Mouse (Mus musculus) MEL (cell line): Measurements from ENCODE around the gene BC003965. TPM values are rescaled to one million over a fixed set of nuclear protein-coding genes. Genes with fewer than 3 reads are reported as not detected.

Experiments
- DNase-seq: peaks from one replicate; pipeline ENCODE4 v3.0.0; 2011; ENCODE audit warnings: low read depth, low spot score
- H3K27ac ChIP-seq: 2 replicates; pipeline ENCODE4 v1.5.1; 2012; ENCODE audit warnings: low read depth, mild to moderate bottlenecking, control low read depth, low read length, moderate library complexity; ENCODE audit not compliant: control insufficient read depth
- H3K27me3 ChIP-seq, 2 experiments: fragments of 150-350 bp in 1 of 2; sonication (generic) in 1 of 2; 2 replicates each; pipeline ENCODE4 v1.6.1; 2012; ENCODE audit warnings: low read length in 2 of 2, mild to moderate bottlenecking in 2 of 2, improper control_type of control experiment in 1 of 2, moderate library complexity in 1 of 2; ENCODE audit not compliant: insufficient read depth in 2 of 2, control insufficient read depth in 1 of 2
- H3K36me3 ChIP-seq, 2 experiments: 2 replicates each; pipeline ENCODE4 v1.6.1; 2012 to 2014; ENCODE audit warnings: low read length in 2 of 2, improper control_type of control experiment in 1 of 2, inconsistent platforms in 1 of 2, mild to moderate bottlenecking in 1 of 2; ENCODE audit not compliant: insufficient read depth in 2 of 2, control insufficient read depth in 1 of 2
- H3K4me1 ChIP-seq, 2 experiments: fragments of 150-350 bp in 1 of 2; sonication (generic) in 1 of 2; 2 replicates each; pipeline ENCODE4 v1.6.1; 2012; ENCODE audit warnings: low read length in 2 of 2, improper control_type of control experiment in 1 of 2, mild to moderate bottlenecking in 1 of 2; ENCODE audit not compliant: insufficient read depth in 2 of 2, control insufficient read depth in 1 of 2
- H3K4me3 ChIP-seq, 2 experiments: fragments of 150-350 bp in 1 of 2; sonication (generic) in 1 of 2; 2 replicates each; pipeline ENCODE4 v1.5.1; 2012; ENCODE audit warnings: low read depth in 2 of 2, low read length in 2 of 2, mild to moderate bottlenecking in 2 of 2, moderate library complexity in 2 of 2, control low read depth in 1 of 2, improper control_type of control experiment in 1 of 2; ENCODE audit not compliant: control insufficient read depth in 1 of 2, insufficient read depth in 1 of 2
- H3K79me2 ChIP-seq: 2 replicates; pipeline ENCODE4 v1.6.1; 2012; ENCODE audit warnings: mild to moderate bottlenecking, low read length, moderate library complexity; ENCODE audit not compliant: control insufficient read depth, poor library complexity, insufficient read depth
- H3K9ac ChIP-seq: 2 replicates; pipeline ENCODE4 v1.6.1; 2012; ENCODE audit warnings: low read depth, mild to moderate bottlenecking, control low read depth, low read length, moderate library complexity; ENCODE audit not compliant: control insufficient read depth, poor library complexity, severe bottlenecking
- H3K9me3 ChIP-seq: fragments of 150-350 bp; sonication (generic); replicated peaks from 2 replicates; pipeline ENCODE4 v1.6.1; 2012; ENCODE audit warnings: mild to moderate bottlenecking, low read length, improper control_type of control experiment, moderate library complexity; ENCODE audit not compliant: insufficient read depth
- CHD1 ChIP-seq: IDR thresholded peaks from 2 replicates; pipeline ENCODE4 v1.6.1; 2012; ENCODE audit warnings: low read depth, mild to moderate bottlenecking, inconsistent platforms, low read length, improper control_type of control experiment
- E2F4 ChIP-seq: IDR thresholded peaks from 2 replicates; pipeline ENCODE4 v1.6.1; 2011; ENCODE audit warnings: low read depth, low read length, improper control_type of control experiment, borderline replicate concordance
- ELF1 ChIP-seq: IDR thresholded peaks from 2 replicates; pipeline ENCODE4 v1.6.1; 2014; ENCODE audit warnings: low read depth, mild to moderate bottlenecking, inconsistent platforms, low read length, improper control_type of control experiment, moderate library complexity
- EP300 ChIP-seq, 2 experiments: IDR thresholded peaks; 2 replicates each; pipeline ENCODE4 v1.6.1; 2011; ENCODE audit warnings: improper control_type of control experiment in 2 of 2, low read length in 2 of 2, low read depth in 1 of 2, mild to moderate bottlenecking in 1 of 2
- GABPA ChIP-seq: IDR thresholded peaks from 2 replicates; pipeline ENCODE4 v1.6.1; 2012; ENCODE audit warnings: low read depth, mild to moderate bottlenecking, inconsistent platforms, low read length, improper control_type of control experiment, moderate library complexity
- JUND ChIP-seq: IDR thresholded peaks from 2 replicates; pipeline ENCODE4 v1.6.1; 2011; ENCODE audit warnings: low read depth, mild to moderate bottlenecking, improper control_type of control experiment, low read length
- MAFK ChIP-seq: IDR thresholded peaks from 2 replicates; pipeline ENCODE4 v1.6.1; 2011; ENCODE audit warnings: low read depth, mild to moderate bottlenecking, low read length, improper control_type of control experiment, borderline replicate concordance
- MXI1 ChIP-seq: IDR thresholded peaks from 2 replicates; pipeline ENCODE4 v1.6.1; 2011; ENCODE audit warnings: mild to moderate bottlenecking, low read depth, low read length, improper control_type of control experiment
- MYB ChIP-seq: IDR thresholded peaks from 2 replicates; pipeline ENCODE4 v1.6.1; 2011; ENCODE audit warnings: mild to moderate bottlenecking, low read depth, low read length, improper control_type of control experiment
- MYC ChIP-seq: IDR thresholded peaks from 2 replicates; pipeline ENCODE4 v1.6.1; 2011; ENCODE audit warnings: low read depth, mild to moderate bottlenecking, low read length, improper control_type of control experiment, moderate library complexity
- NRF1 ChIP-seq: IDR thresholded peaks from 2 replicates; pipeline ENCODE4 v1.6.1; 2014; ENCODE audit warnings: low read depth, mild to moderate bottlenecking, inconsistent platforms, low read length, improper control_type of control experiment, moderate library complexity; ENCODE audit not compliant: poor library complexity, insufficient read depth, severe bottlenecking
- POLR2AphosphoS2 ChIP-seq: IDR thresholded peaks from 2 replicates; pipeline ENCODE4 v1.6.1; 2011; ENCODE audit warnings: low read length, improper control_type of control experiment
- POLR2AphosphoS5 ChIP-seq: IDR thresholded peaks from 2 replicates; pipeline ENCODE4 v1.6.1; 2012; ENCODE audit warnings: low read depth, borderline replicate concordance, mild to moderate bottlenecking, inconsistent platforms, low read length, moderate library complexity, mixed read lengths
- RAD21 ChIP-seq: IDR thresholded peaks from 2 replicates; pipeline ENCODE4 v1.6.1; 2011; ENCODE audit warnings: mild to moderate bottlenecking, low read depth, low read length, improper control_type of control experiment
- SIN3A ChIP-seq: IDR thresholded peaks from 2 replicates; pipeline ENCODE4 v1.6.1; 2012; ENCODE audit warnings: low read length, improper control_type of control experiment, inconsistent platforms
- SMC3 ChIP-seq: IDR thresholded peaks from 2 replicates; pipeline ENCODE4 v1.6.1; 2011; ENCODE audit warnings: low read depth, low read length, improper control_type of control experiment
- USF1 ChIP-seq: IDR thresholded peaks from 2 replicates; pipeline ENCODE4 v1.6.1; 2014; ENCODE audit warnings: low read depth, mild to moderate bottlenecking, inconsistent platforms, low read length, improper control_type of control experiment, moderate library complexity
- USF2 ChIP-seq, 2 experiments: IDR thresholded peaks; 2 replicates each; pipeline ENCODE4 v1.6.1; 2011 to 2012; ENCODE audit warnings: improper control_type of control experiment in 2 of 2, low read length in 2 of 2, borderline replicate concordance in 1 of 2, inconsistent platforms in 1 of 2, low read depth in 1 of 2, mild to moderate bottlenecking in 1 of 2; ENCODE audit not compliant: insufficient read depth in 1 of 2
- ZNF384 ChIP-seq: IDR thresholded peaks from 2 replicates; pipeline ENCODE4 v1.6.1; 2012; ENCODE audit warnings: low read depth, mild to moderate bottlenecking, inconsistent platforms, low read length, improper control_type of control experiment
- polyA plus RNA-seq, 2 experiments: library from polyadenylated mRNA; stranded (reverse) in 1 of 2; unstranded in 1 of 2; fragments of >175 nt in 1 of 2; fragments of >200 nt in 1 of 2; gene quantifications; 2 replicates each; pipeline versions ENCODE4 v1.2.1 to v1.2.4; 2012; ENCODE audit warnings: low replicate concordance in 2 of 2, low read depth in 1 of 2; ENCODE audit not compliant: insufficient read length in 2 of 2, insufficient read depth in 1 of 2, missing spikeins in 1 of 2
- total RNA-seq: library from RNA; depleted of rRNA; stranded (reverse); fragments of 300-350 nt; gene quantifications from 2 replicates; pipeline ENCODE4 v1.2.3, GENCODE M21; 2012

BC003965 gene
- total and polyA plus RNA-seq, 3 experiments: 22.0 to 29.2 TPM; not detected in 1

- H3K36me3 ChIP-seq: no peaks in the 10 kb centered on the region
- no peak for DNase-seq
- H3K4me3 ChIP-seq: no peak overlapping the region
- no peak overlapping the region for H3K9ac ChIP-seq
- no peaks in the 10 kb centered on the region for H3K27me3 ChIP-seq
- peaks cover 10% of the 10 kb centered on the region for H3K79me2 ChIP-seq
- H3K4me1 ChIP-seq: no peaks in the 10 kb centered on the region
- no peaks in the 10 kb centered on the region for H3K9me3 ChIP-seq
- no peak for TF ChIP-seq JUND
- no peak for TF ChIP-seq USF2 (IDR thresholded peaks at IDR 0.05; ENCODE audit: borderline replicate concordance in 1 of 2, insufficient read depth in 1 of 2, low read depth in 1 of 2, low read length in 2 of 2)
- no peak overlapping the region for H3K27ac ChIP-seq
These were observed 44.4 kb upstream of the BC003965 start for GRCm38 (mm10) chr17:25139960-25140359.

- Histone ChIP-seq H3K4me3 (no peak within 1 kb of the TSS), H3K9ac (no peak within 1 kb of the TSS), H3K36me3 (no peaks in the 10 kb centered on the region; a peak in 1 of 4 replicates)
These were observed 22.2 kb upstream of the BC003965 start, which contains the start of gene Ccdc154 for GRCm38 (mm10) chr17:25162161-25162560. Gene Ccdc154, plus strand, starts transcription at chr17:25162461.

GRCm38 (mm10) chr17:25163387-25163786, 21.0 kb upstream of the BC003965 start:
- Histone ChIP-seq H3K9me3 (no peaks in the 10 kb centered on the region), H3K36me3 (no peaks in the 10 kb centered on the region), H3K27me3 (no peaks in the 10 kb centered on the region), H3K79me2 (no peaks in the 10 kb centered on the region), H3K9ac (no peak overlapping the region), H3K27ac (no peak overlapping the region), H3K4me3 (no peak overlapping the region), H3K4me1 (0 out of 4 replicates have a peak, but pooled peaks cover 0 to 4% of the 10 kb centered on the region in 2 experiments)
- DNase-seq: no peak
- TF ChIP-seq ELF1 (no peak), POLR2AphosphoS2 (no peak), E2F4 (no peak), MYC (no peak), JUND (no peak), SIN3A (no peak), RAD21 (no peak), SMC3 (no peak), USF1 (no peak)

More at GRCm38 (mm10) chr17:25162161-25162560, 22.2 kb upstream of the BC003965 start, which contains the start of gene Ccdc154:
- H3K9me3 ChIP-seq: no peaks in the 10 kb centered on the region
- no peak for DNase-seq
- no peaks in the 10 kb centered on the region for H3K4me1 ChIP-seq
- H3K27ac ChIP-seq: no peak within 1 kb of the TSS
- TF ChIP-seq ZNF384: no peak
- no peak for TF ChIP-seq MYB
- no peak for TF ChIP-seq GABPA
- no peak for TF ChIP-seq MXI1
- no peak for TF ChIP-seq MAFK
- TF ChIP-seq USF1: no peak
- TF ChIP-seq SIN3A: no peak
- TF ChIP-seq NRF1: no peak
- TF ChIP-seq CHD1: no peak
- TF ChIP-seq POLR2AphosphoS5: no peak
- TF ChIP-seq EP300 (IDR thresholded peaks at IDR 0.05; ENCODE audit: low read depth in 1 of 2, low read length in 2 of 2): no peak
- H3K27me3 ChIP-seq: no peaks in the 10 kb centered on the region
- no peaks in the 10 kb centered on the region for H3K79me2 ChIP-seq
